Mouse (Mus musculus) forebrain, embryonic 10.5 days (tissue): ENCODE data around the gene Slc26a10. TPM values are rescaled to one million over a fixed set of nuclear protein-coding genes. Genes with fewer than 3 reads are reported as not detected.
A peak's percentile ranks its signal among the peaks of the same experiment; 100 is the strongest.
"Not testable (repeated sequence)": the region's sequence is repeated elsewhere in the genome, so short reads cannot be mapped to it uniquely, and the experiment has no call there.

Source experiments
- DNase-seq: peaks from one replicate; pipeline ENCODE4 v3.0.0-alpha.2; 2017; ENCODE audit warnings: low spot score; ENCODE audit errors: extremely low spot score
- H3K27ac ChIP-seq: fragments of 300-500 bp; sonication (generic); 2 replicates; pipeline ENCODE4 v1.5.1; 2016; ENCODE audit warnings: mild to moderate bottlenecking
- H3K27me3 ChIP-seq: fragments of 300-500 bp; sonication (generic); 2 replicates; pipeline ENCODE4 v1.6.1; 2016; ENCODE audit warnings: mild to moderate bottlenecking; ENCODE audit not compliant: poor library complexity, severe bottlenecking
- H3K36me3 ChIP-seq: fragments of 300-500 bp; sonication (generic); replicated peaks from 2 replicates; pipeline ENCODE4 v1.6.1; 2016; ENCODE audit warnings: mild to moderate bottlenecking, moderate library complexity
- H3K4me1 ChIP-seq: fragments of 300-500 bp; sonication (generic); 2 replicates; pipeline ENCODE4 v1.6.1; 2016
- H3K4me3 ChIP-seq: fragments of 300-500 bp; sonication (generic); 2 replicates; pipeline ENCODE4 v1.5.1; 2016; ENCODE audit warnings: mild to moderate bottlenecking, moderate library complexity
- H3K9me3 ChIP-seq: fragments of 300-500 bp; sonication (generic); 2 replicates; pipeline ENCODE4 v1.6.1; 2016; ENCODE audit warnings: mild to moderate bottlenecking, moderate library complexity
- WGBS: fragments of 180-500 bp; shearing (Covaris S2); methylation state at CpG from one replicate; pipeline ENCODE4 v1.1.7; 2016; 5-methylcytosine and 5-hydroxymethylcytosine counted together
- polyA plus RNA-seq: library from polyadenylated mRNA; unstranded; fragments of >200 nt; fragmentation: Nextera tagmentation; extraction: Ambion mirVana; gene quantifications from 2 replicates; pipeline ENCODE4 v1.2.1, GENCODE M21; 2016

The Slc26a10 gene
- polyA plus RNA-seq, 1 experiment from 2014 or later = 1.9 TPM

DNA sequence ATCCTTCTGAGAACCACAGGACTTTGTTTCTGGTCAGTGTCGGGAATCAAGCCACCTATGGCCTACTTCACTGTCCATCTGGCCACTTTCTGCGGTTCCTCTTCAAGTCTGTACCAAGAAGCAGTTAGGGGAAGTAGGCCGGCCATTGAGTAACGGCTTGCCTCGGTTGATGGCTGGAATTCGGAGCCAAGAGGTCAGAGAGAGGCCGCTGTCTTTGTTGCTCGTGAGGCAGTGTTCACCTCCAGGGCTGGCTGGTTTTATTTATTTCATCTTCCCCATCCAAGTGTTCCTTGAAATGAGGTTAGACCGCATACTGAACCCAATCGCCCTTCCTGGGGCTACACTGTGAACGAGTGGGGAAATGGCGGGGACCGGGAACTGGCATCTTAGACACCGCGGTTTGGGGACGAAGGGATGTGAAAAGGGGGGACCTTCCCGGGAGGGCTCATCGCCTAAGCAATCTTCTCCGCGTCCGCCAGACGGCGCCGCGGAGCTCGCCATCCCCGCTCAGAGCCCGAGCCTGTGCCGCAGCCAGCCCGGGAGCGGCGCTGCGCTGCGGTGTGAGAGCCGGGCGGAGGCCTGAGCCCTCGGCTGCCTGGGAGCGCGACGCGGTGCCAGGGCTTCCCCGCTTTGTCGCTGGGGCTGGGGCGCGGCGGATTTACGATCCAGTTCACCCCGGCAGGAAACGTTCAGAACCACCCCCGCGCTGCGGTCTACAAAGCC, 15.7 kb downstream of the Slc26a10 start, which contains the start of gene B4galnt1:
Gene B4galnt1, plus strand, starts transcription at position 595 of the 723 bp plus-strand sequence.
- Histone ChIP-seq H3K9me3 (no peaks in the 10 kb centered on the region), H3K4me1 (peaks cover 36% of the 10 kb centered on the region), H3K27ac (peak within 1 kb of the TSS; percentile 82), H3K27me3 (peaks cover 69% of the 10 kb centered on the region), H3K36me3 (no peaks in the 10 kb centered on the region), H3K4me3 (peak within 1 kb of the TSS; percentile 68)
- WGBS = 2% methylated on average over 52 of the region's 52 CpGs
- peak; percentile 80 for DNase-seq

DNA sequence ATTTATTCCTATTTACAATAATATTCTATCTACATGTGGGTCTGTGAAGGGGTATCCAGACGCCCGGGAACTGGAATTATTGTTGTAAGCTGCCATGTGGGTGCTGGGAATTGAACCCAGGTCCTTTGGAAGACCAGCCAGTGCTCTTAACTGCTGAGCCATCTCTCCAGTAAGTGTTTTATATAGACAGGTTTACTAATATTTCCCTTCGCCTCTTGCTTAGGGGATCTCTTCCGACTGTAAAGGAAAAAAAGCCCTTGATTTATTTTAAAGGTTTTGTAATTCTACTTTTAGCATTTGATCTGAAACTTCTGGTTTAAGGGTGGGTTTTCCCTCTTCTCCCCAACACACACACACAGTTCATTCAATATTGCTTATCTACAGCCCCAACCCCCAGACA, 16.3 kb downstream of the Slc26a10 start:
- Histone ChIP-seq H3K36me3 (no peaks in the 10 kb centered on the region), H3K4me1 (peaks cover 33% of the 10 kb centered on the region), H3K27ac (no peak overlapping the region), H3K9me3 (no peaks in the 10 kb centered on the region), H3K4me3 (0 out of 2 replicates have a peak overlapping the region, but pooled peaks have one; percentile 68), H3K27me3 (peaks cover 63% of the 10 kb centered on the region)
- 95% methylated on average over 4 of the region's 4 CpGs for WGBS
- no peak for DNase-seq

DNA sequence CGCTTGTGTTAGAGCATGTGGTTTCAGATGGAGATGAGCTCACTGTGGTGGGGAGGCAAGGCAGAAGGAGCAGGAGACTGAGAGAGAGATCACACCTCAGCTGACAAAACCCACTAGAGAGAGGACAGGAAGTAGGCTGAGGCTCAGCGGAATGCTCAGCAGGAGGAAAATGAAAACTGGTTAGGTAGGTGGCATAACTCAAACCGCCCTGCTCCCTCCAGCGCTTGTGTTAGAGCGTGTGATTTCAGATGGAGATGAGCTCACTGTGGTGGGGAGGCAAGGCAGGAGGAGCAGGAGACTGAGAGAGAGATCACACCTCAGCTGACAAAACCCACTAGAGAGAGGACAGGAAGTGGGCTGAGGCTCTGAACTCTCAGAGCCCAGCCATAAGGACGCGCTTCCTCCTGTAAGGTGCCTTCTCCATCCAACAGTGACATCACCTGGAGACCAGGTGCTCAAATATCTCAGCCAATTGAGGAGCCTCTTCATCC, 17.6 kb downstream of the Slc26a10 start:
- DNase-seq, H3K4me3 ChIP-seq, H3K9me3 ChIP-seq, H3K36me3 ChIP-seq, H3K27ac ChIP-seq: not testable (repeated sequence)
- 66% methylated on average over 7 of the region's 7 CpGs for WGBS
- H3K4me1 ChIP-seq = peaks cover 32% of the 10 kb centered on the region
- peaks cover 49% of the 10 kb centered on the region for H3K27me3 ChIP-seq

DNA sequence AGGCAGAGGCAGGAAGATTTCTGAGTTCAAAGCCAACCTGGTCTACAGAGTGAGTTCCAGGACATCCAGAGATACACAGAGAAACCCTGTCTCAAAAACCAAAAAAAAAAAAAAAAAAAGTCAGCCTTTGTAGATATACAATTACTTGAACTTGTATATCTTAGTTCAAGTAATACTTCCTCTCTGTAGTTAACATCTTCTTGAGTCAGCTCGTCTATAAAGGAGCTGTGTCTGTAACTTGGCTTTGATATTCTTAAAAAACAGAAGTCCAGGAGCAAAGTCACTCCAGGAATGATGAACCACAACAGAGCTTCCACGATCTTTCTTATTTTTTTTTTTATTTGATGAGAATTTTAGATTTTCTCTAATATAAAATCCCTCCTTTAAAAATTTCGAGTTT, 19.7 kb downstream of the Slc26a10 start:
- Histone ChIP-seq H3K4me1 (peaks cover 14% of the 10 kb centered on the region), H3K9me3 (no peaks in the 10 kb centered on the region), H3K27ac (no peak overlapping the region), H3K27me3 (peaks cover 29% of the 10 kb centered on the region), H3K36me3 (no peaks in the 10 kb centered on the region), H3K4me3 (no peak overlapping the region)
- DNase-seq = no peak
- 79% methylated on average over 3 of the region's 3 CpGs for WGBS

DNA sequence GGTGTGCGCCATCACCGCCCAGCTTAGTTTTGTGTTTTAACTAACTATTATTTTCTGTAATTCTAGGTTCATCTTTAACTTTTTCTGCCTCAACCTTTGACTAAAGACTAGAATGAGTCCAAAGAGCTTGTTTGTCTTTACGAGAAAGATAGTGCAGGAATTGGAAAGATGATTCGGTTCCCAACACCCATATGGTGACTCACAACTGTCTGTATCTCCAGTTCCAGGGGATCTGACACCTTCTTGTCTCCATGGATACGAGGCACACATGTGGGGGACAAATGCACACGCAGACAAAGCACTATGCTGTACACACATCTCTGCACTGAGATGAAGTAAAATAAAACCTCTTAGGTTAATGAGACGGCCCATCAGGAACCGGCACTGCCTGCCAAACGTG, 20.4 kb downstream of the Slc26a10 start:
- Histone ChIP-seq H3K9me3 (no peaks in the 10 kb centered on the region), H3K4me1 (peaks cover 7% of the 10 kb centered on the region), H3K27ac (no peak overlapping the region), H3K36me3 (no peaks in the 10 kb centered on the region), H3K4me3 (no peak overlapping the region), H3K27me3 (peaks cover 22% of the 10 kb centered on the region)
- no peak for DNase-seq
- 89% methylated on average over 9 of the region's 9 CpGs for WGBS

DNA sequence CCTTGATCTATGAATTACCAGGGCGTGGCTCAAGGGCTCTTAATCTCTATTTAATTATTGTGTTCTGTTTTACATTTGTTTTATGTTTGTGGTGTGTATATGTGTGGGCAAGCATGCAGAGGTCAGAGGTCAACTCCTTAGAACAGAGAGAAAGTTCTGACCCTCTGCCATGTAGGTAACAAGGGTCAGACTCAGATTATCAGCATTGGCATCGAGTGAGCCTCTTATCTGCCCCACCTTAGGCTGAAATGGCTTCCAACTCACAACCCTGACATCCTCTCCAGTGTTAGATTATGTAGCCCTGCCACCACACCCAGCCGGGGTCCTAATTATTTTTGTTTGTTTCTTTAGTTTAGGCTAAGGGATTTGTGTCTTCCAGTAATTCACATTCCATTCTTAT, 22.0 kb downstream of the Slc26a10 start:
- no peaks in the 10 kb centered on the region for H3K9me3 ChIP-seq
- H3K27me3 ChIP-seq = peaks cover 7% of the 10 kb centered on the region
- H3K4me3 ChIP-seq = no peak overlapping the region
- no peak overlapping the region for H3K27ac ChIP-seq
- no peak for DNase-seq
- 78% methylated on average over 3 of the region's 3 CpGs for WGBS
- H3K4me1 ChIP-seq = no peaks in the 10 kb centered on the region
- no peaks in the 10 kb centered on the region for H3K36me3 ChIP-seq

DNA sequence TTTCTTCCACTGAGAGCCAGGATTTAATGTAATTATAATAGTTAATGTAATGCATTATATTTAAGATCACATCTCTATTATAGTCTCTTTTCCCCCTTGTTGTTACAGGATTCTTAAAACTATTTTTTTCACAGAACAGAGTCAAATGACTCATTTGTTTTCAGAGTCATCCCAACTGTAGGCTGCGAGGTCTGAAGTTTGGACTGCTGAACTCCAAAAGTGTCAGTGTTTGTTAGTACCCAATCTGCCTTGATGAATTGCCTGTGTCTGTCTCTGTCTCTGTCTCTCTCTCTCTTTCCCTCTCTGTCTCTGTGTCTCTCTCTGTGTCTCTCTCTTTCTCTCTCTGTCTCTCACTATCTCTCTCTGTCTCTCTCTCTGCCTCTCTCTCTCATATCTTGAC, 23.9 kb downstream of the Slc26a10 start:
- no peaks in the 10 kb centered on the region for H3K36me3 ChIP-seq

DNA sequence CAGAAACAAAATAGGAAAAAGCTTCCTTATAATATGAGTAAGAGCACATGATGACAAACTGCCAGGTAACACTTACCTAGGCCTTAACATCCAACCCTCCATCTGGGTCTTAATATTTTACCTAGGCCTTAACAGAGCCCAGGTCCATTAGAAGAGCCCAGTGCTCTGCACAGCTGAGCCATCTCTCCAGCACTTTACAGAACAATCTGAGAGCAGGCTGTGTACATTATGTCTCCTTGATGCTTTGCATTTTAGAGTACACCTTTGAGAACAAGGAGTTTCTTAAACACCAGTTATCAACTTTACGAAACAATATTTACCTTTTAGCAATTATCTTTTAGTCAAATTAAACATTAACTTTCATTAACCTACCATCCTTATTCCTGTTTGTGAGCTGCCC, 24.4 kb downstream of the Slc26a10 start:
- 91% methylated on average over 1 of the region's 1 CpGs for WGBS
- no peaks in the 10 kb centered on the region for H3K36me3 ChIP-seq
- peaks cover 3% of the 10 kb centered on the region; the same call in 1 of the 2 replicates for H3K9me3 ChIP-seq
- H3K27me3 ChIP-seq = no peaks in the 10 kb centered on the region
- no peak for DNase-seq
- H3K27ac ChIP-seq = no peak overlapping the region
- no peaks in the 10 kb centered on the region for H3K4me1 ChIP-seq
- H3K4me3 ChIP-seq = no peak overlapping the region

More for the DNA sequence above, 23.9 kb downstream of the Slc26a10 start:
- Histone ChIP-seq H3K4me1 (no peaks in the 10 kb centered on the region), H3K27ac (no peak overlapping the region), H3K4me3 (no peak overlapping the region), H3K9me3 (peaks cover 3% of the 10 kb centered on the region; the same call in 1 of the 2 replicates), H3K27me3 (no peaks in the 10 kb centered on the region)
- 82% methylated on average over 1 of the region's 1 CpGs for WGBS
- DNase-seq = no peak

DNA sequence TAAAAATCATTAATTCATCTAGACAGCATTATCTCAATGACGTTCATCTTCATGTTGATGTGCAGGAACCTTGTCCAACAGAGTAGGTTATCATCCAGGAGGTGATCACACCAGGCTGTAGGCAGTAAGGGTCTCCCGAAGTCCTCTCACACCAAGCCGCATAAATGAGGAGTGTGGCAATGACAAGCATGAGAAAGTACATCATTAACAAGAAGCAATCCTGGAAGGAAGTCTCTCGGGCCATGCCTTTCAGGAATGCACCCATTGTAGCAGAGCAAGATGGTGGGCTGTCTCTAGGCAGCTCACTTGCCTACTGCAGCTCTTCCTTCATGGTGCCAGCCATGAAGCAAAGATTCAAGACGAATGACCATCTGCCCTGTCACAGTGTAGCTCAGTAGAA, 25.8 kb downstream of the Slc26a10 start:
- no peak overlapping the region for H3K27ac ChIP-seq
- H3K36me3 ChIP-seq = no peaks in the 10 kb centered on the region
- WGBS = 90% methylated on average over 5 of the region's 5 CpGs
- peaks cover 3% of the 10 kb centered on the region; the same call in 1 of the 2 replicates for H3K9me3 ChIP-seq
- no peak for DNase-seq
- H3K4me1 ChIP-seq = no peaks in the 10 kb centered on the region
- no peak overlapping the region for H3K4me3 ChIP-seq
- no peaks in the 10 kb centered on the region for H3K27me3 ChIP-seq

DNA sequence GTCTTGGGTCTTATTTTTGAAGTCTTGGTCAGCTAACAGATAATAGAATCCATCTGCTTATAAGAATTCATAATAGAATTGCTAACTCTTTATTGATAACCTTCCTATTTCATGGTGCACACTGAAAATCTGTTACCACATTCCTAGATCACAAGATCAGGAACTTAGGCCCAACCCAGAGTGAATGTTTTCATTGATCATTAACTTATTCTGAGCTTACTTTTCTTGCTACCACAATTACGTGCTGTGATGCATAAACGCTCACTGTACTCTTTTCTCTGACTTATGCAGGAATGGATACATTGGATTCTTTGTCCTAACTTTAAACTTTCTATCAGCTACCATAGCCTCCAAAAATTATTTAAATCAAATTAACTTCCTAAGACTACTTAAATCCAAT, 26.2 kb downstream of the Slc26a10 start:
- H3K27me3 ChIP-seq = no peaks in the 10 kb centered on the region
- 95% methylated on average over 2 of the region's 2 CpGs for WGBS
- H3K36me3 ChIP-seq = no peaks in the 10 kb centered on the region
- no peak for DNase-seq
- no peaks in the 10 kb centered on the region for H3K4me1 ChIP-seq
- H3K4me3 ChIP-seq = no peak overlapping the region
- H3K9me3 ChIP-seq = peaks cover 3% of the 10 kb centered on the region; the same call in 1 of the 2 replicates
- H3K27ac ChIP-seq = no peak overlapping the region

DNA sequence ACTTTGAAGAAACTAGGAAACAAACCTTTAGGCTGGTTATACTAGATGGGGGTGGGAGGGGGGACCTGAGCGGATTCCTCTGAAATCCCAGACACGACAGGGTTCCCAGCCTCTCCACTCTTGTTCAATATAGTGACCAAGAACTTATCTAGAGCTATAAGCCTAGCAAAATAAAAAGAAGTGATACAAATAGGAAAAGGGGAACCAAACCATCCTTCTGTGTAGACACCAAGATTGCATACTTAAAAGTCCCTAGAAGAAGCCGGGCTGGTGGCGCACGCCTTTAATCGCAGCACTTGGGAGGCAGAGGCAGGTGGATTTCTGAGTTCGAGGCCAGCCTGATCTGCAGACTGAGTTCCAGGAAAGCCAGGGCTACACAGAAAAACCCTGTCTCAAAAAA, 27.1 kb downstream of the Slc26a10 start:
- no peaks in the 10 kb centered on the region for H3K27me3 ChIP-seq
- DNase-seq = no peak
- WGBS = 94% methylated on average over 7 of the region's 7 CpGs
- no peaks in the 10 kb centered on the region for H3K36me3 ChIP-seq
- H3K4me3 ChIP-seq = no peak overlapping the region
- peaks cover 3% of the 10 kb centered on the region; the same call in 1 of the 2 replicates for H3K9me3 ChIP-seq
- no peak overlapping the region for H3K27ac ChIP-seq
- 0 out of 2 replicates have a peak, but pooled peaks cover 3% of the 10 kb centered on the region for H3K4me1 ChIP-seq

DNA sequence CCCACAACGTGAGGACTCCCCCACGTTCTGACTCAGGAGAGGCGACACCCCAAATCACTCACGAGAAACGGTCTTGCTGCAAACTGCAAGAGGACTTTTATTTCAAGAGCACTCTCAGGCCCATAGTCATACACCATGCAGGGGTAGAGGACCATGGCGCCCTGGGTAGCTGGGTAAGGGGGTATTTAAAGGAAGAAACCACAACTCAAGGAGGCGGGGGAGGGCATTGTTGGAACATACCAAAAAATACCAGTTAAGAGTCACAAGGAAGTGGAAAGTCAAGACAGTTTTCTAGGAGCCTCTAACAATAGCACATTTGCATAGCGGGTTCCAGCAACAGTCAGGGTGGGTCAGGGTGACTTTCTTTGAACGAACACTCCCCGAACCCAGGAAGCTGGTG, 27.9 kb downstream of the Slc26a10 start:
- not testable (repeated sequence) for H3K36me3 ChIP-seq, H3K4me3 ChIP-seq, H3K4me1 ChIP-seq, H3K27ac ChIP-seq, H3K27me3 ChIP-seq, H3K9me3 ChIP-seq, DNase-seq
- 90% methylated on average over 10 of the region's 10 CpGs for WGBS

DNA sequence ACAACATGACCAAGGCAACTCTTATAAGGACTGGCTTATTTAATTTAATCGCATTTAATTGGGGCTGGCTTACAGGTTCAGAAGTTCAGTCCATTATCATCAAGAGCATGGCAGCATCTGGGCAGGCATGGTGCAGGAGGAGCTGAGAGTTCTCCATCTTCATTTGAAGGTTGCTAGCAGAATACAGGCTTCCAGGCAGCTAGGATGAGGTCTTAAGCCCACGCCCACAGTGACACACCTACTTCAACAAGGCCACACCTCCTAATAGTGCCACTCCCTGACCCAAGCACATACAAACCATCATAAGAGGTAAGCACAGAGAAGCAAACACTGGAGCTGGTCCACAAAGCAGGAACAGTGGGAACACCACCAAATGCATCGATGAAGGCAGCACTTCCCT, 29.2 kb downstream of the Slc26a10 start:
- not testable (repeated sequence) for H3K4me1 ChIP-seq, H3K36me3 ChIP-seq, H3K4me3 ChIP-seq, H3K27ac ChIP-seq, H3K27me3 ChIP-seq, H3K9me3 ChIP-seq, DNase-seq
- WGBS = 91% methylated on average over 3 of the region's 3 CpGs
